Mouse (Mus musculus) megakaryocyte, embryonic 14.5 days (primary cell): ENCODE results near the gene Zfp593.

ENCODE experiments used
- FLI1 ChIP-seq: IDR thresholded peaks from 2 replicates; pipeline ENCODE4 v1.6.1; 2012; ENCODE audit warnings: low read length, inconsistent platforms, mixed read lengths
- GATA1 ChIP-seq: IDR thresholded peaks from 3 replicates; pipeline ENCODE4 v1.6.1; 2012; ENCODE audit warnings: mixed read lengths, low read length, inconsistent platforms, borderline replicate concordance

DNA sequence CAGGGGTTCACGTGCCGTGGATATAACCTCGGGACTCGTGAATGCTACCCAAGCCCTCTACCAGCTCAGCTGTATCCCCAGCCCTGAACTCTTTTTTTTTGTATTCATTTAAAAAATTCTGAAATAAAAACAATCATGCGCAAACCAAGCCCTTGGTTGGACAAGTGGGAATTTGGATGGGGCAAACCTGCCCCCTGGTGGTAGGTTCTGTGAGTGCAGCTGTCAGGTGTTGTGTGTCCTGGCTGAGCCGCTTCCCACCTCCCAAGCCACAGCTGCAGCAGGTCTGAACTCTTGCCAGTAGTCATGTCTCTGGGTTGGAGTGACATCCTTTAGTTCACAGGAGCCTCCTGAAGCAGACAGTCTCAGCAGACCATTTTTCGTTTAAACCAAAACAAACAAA lies 46.7 kb upstream of the Zfp593 start:
- TF ChIP-seq FLI1 (no peak), GATA1 (no peak)
